9 mouse cellular contexts compared by ENCODE assay signal in genomic region chr3:103139047-103139446, GRCm38 (mm10). TPM values are rescaled to one million over a fixed set of nuclear protein-coding genes. Genes with fewer than 3 reads are reported as not detected.
DNase-seq lines count a peak whose midpoint lies in the region; ATAC-seq and TF ChIP-seq lines count a peak whose summit lies in the region.
"Had no signal": no experiment of that assay in that cellular context is flagged by ENCODE, and none has a peak within 500 bp of the region (broad histone marks: within the 10 kb centered on the region; RNA-seq: fewer than 3 reads in every experiment).

No protein-coding gene starts in this region.

- no peak overlapping the region for H3K9ac ChIP-seq in embryonic facial prominence, embryonic 11.5 days (replicated peaks; ENCODE audit: low read length)
- H3K9ac ChIP-seq in heart, postnatal 0 days (replicated peaks; ENCODE audit: low read depth, low read length): 0 out of 2 replicates have a peak overlapping the region, but pooled peaks have one; percentile 27
- no peak overlapping the region for H3K9ac ChIP-seq in midbrain, embryonic 11.5 days (ENCODE audit: low read length)

- no peak overlapping the region for H3K27ac ChIP-seq in embryonic facial prominence, embryonic 11.5 days (replicated peaks; ENCODE audit: low read depth, low read length)
- H3K27ac ChIP-seq in embryonic facial prominence, embryonic 10.5 days (replicated peaks): no peak overlapping the region
- peak overlapping the region; percentile 61 for H3K27ac ChIP-seq in heart, postnatal 0 days (ENCODE audit: low read depth)
- no peak overlapping the region for H3K27ac ChIP-seq in midbrain, embryonic 11.5 days (ENCODE audit: low read depth, low read length)

- TF ChIP-seq EP300 in heart, postnatal 0 days (IDR thresholded peaks at IDR 0.05; ENCODE audit: low read depth): no peak

- no peaks in the 10 kb centered on the region for H3K36me3 ChIP-seq in embryonic facial prominence, embryonic 11.5 days (replicated peaks; ENCODE audit: control insufficient read depth, insufficient read depth, low read depth, low read length)
- no peaks in the 10 kb centered on the region for H3K36me3 ChIP-seq in embryonic facial prominence, embryonic 10.5 days (replicated peaks)
- 0 out of 2 replicates have a peak, but pooled peaks cover 3% of the 10 kb centered on the region for H3K36me3 ChIP-seq in heart, postnatal 0 days (replicated peaks; ENCODE audit: control insufficient read depth, insufficient read depth, low read length)
- H3K36me3 ChIP-seq in midbrain, embryonic 11.5 days (ENCODE audit: control insufficient read depth, insufficient read depth, low read length): no peaks in the 10 kb centered on the region

- no peaks in the 10 kb centered on the region for H3K27me3 ChIP-seq in embryonic facial prominence, embryonic 11.5 days (ENCODE audit: control insufficient read depth, insufficient read depth, low read length)
- H3K27me3 ChIP-seq in embryonic facial prominence, embryonic 10.5 days (replicated peaks; ENCODE audit: low read depth, poor library complexity, severe bottlenecking): no peaks in the 10 kb centered on the region
- no peaks in the 10 kb centered on the region for H3K27me3 ChIP-seq in heart, postnatal 0 days (ENCODE audit: control insufficient read depth, insufficient read depth, low read length)
- no peaks in the 10 kb centered on the region for H3K27me3 ChIP-seq in midbrain, embryonic 11.5 days (ENCODE audit: control insufficient read depth, insufficient read depth, low read length)

- no peaks in the 10 kb centered on the region for H3K9me3 ChIP-seq in embryonic facial prominence, embryonic 11.5 days (replicated peaks; ENCODE audit: control insufficient read depth, low read length)
- H3K9me3 ChIP-seq in embryonic facial prominence, embryonic 10.5 days: no peaks in the 10 kb centered on the region
- H3K9me3 ChIP-seq in heart, postnatal 0 days (replicated peaks; ENCODE audit: control insufficient read depth, low read length): no peaks in the 10 kb centered on the region
- H3K9me3 ChIP-seq in midbrain, embryonic 11.5 days (ENCODE audit: control insufficient read depth, low read length): no peaks in the 10 kb centered on the region

- intact Hi-C loops in left cerebral cortex, postnatal 25 days (cut with DNase I): no loop called here

- TF ChIP-seq CTCF in heart, postnatal 0 days (IDR thresholded peaks at IDR 0.05; ENCODE audit: low read depth): no peak

- DNase-seq in embryonic facial prominence, embryonic 11.5 days (ENCODE audit: low spot score): peak; percentile 17
- DNase-seq in embryonic facial prominence, embryonic 10.5 days (ENCODE audit: low spot score): no peak
- DNase-seq in heart, postnatal 0 days (ENCODE audit: low spot score): peak; percentile 57
- DNase-seq in kidney, postnatal 36 days: peak; percentile 33 to 49
- DNase-seq in lung, postnatal 36 days: peak; percentile 59
- no peak for DNase-seq in thymus, adult 18-20 months
- DNase-seq in left cerebral cortex, postnatal 25 days (ENCODE audit: low spot score in 2 of 2): no peak
- DNase-seq in midbrain, embryonic 11.5 days (ENCODE audit: low spot score, missing footprints): no peak
- DNase-seq: right cerebral cortex, postnatal 14 days had no signal

- no peak overlapping the region for H3K4me2 ChIP-seq in embryonic facial prominence, embryonic 11.5 days (ENCODE audit: low read depth, low read length)
- H3K4me2 ChIP-seq in heart, postnatal 0 days (ENCODE audit: low read depth, low read length): peak overlapping the region; percentile 57
- H3K4me2 ChIP-seq in midbrain, embryonic 11.5 days: no peak overlapping the region

- no peaks in the 10 kb centered on the region for H3K4me1 ChIP-seq in embryonic facial prominence, embryonic 11.5 days (ENCODE audit: control insufficient read depth, insufficient read depth, low read length)
- no peaks in the 10 kb centered on the region for H3K4me1 ChIP-seq in embryonic facial prominence, embryonic 10.5 days
- H3K4me1 ChIP-seq in heart, postnatal 0 days (ENCODE audit: control insufficient read depth, insufficient read depth): peaks cover 8% of the 10 kb centered on the region; the same call in 1 of the 2 replicates
- no peaks in the 10 kb centered on the region for H3K4me1 ChIP-seq in midbrain, embryonic 11.5 days (ENCODE audit: control insufficient read depth, insufficient read depth, low read length)

- 77% methylated on average over 8 of the region's 8 CpGs for WGBS in embryonic facial prominence, embryonic 11.5 days
- WGBS in embryonic facial prominence, embryonic 10.5 days: 75% methylated on average over 8 of the region's 8 CpGs
- WGBS in heart, postnatal 0 days: 46% methylated on average over 8 of the region's 8 CpGs
- 83% methylated on average over 8 of the region's 8 CpGs for WGBS in midbrain, embryonic 11.5 days

- H3K4me3 ChIP-seq in embryonic facial prominence, embryonic 11.5 days (ENCODE audit: low read depth, low read length): no peak overlapping the region
- no peak overlapping the region for H3K4me3 ChIP-seq in embryonic facial prominence, embryonic 10.5 days
- H3K4me3 ChIP-seq in heart, postnatal 0 days (ENCODE audit: low read depth, low read length): no peak overlapping the region
- no peak overlapping the region for H3K4me3 ChIP-seq in midbrain, embryonic 11.5 days (ENCODE audit: low read depth, low read length)

- ATAC-seq in embryonic facial prominence, embryonic 11.5 days (replicated peaks; ENCODE audit: insufficient number of reproducible peaks, low FRiP score, low TSS enrichment, low read depth): no peak
- ATAC-seq in heart, postnatal 0 days (ENCODE audit: insufficient read depth, low read depth): peak; percentile 75
- no peak for ATAC-seq in midbrain, embryonic 11.5 days (ENCODE audit: low FRiP score)

RNA-seq across cellular contexts. Expression of gene Bcas2, which starts 32.4 kb away (rescaled TPM):
- 276 and 293 TPM in 2 replicates for polyA plus RNA-seq in embryonic facial prominence, embryonic 11.5 days (2014; fragmentation: Nextera tagmentation; extraction: Ambion mirVana)
- 230 and 243 TPM in 2 replicates for polyA plus RNA-seq in embryonic facial prominence, embryonic 10.5 days (2016; fragmentation: Nextera tagmentation; extraction: Ambion mirVana)
- 32.0 and 33.0 TPM in 2 replicates for total RNA-seq in heart, postnatal 0 days (2014; rRNA removed; ENCODE audit: low replicate concordance)
- 96.8 and 102 TPM in 2 replicates for polyA plus RNA-seq in heart, postnatal 0 days (2015; fragmentation: Nextera tagmentation; extraction: Ambion mirVana)
- total RNA-seq in left cerebral cortex, postnatal 25 days (2021): 10 to 100 TPM; 59.4 to 69.3 TPM
- 250 and 276 TPM in 2 replicates for polyA plus RNA-seq in midbrain, embryonic 11.5 days (2014; fragmentation: Nextera tagmentation; extraction: Ambion mirVana)

RNA-seq across cellular contexts. Expression of gene Dennd2c, which starts 36.6 kb away (rescaled TPM):
- 3.6 and 4.8 TPM in 2 replicates for polyA plus RNA-seq in embryonic facial prominence, embryonic 11.5 days (2014; fragmentation: Nextera tagmentation; extraction: Ambion mirVana)
- polyA plus RNA-seq in embryonic facial prominence, embryonic 10.5 days (2016; fragmentation: Nextera tagmentation; extraction: Ambion mirVana): 2.1 and 3.4 TPM in 2 replicates
- 3.9 and 4.0 TPM in 2 replicates for total RNA-seq in heart, postnatal 0 days (2014; rRNA removed; ENCODE audit: low replicate concordance)
- polyA plus RNA-seq in heart, postnatal 0 days (2015; fragmentation: Nextera tagmentation; extraction: Ambion mirVana): 1.6 and 1.7 TPM in 2 replicates
- under 1 TPM; 0.48 to 0.62 TPM for total RNA-seq in left cerebral cortex, postnatal 25 days (2021)
- 1.4 and 2.4 TPM in 2 replicates for polyA plus RNA-seq in midbrain, embryonic 11.5 days (2014; fragmentation: Nextera tagmentation; extraction: Ambion mirVana)

Comparison
In these comparisons a context has a peak if more than half of its experiments do, and no peak if none do; other contexts are left out.
1. DNase-seq: peak in embryonic facial prominence, embryonic 11.5 days (single experiment), heart, postnatal 0 days (single experiment), kidney, postnatal 36 days (2 of 2) and lung, postnatal 36 days (single experiment); none in embryonic facial prominence, embryonic 10.5 days (single experiment), thymus, adult 18-20 months (0 of 2), left cerebral cortex, postnatal 25 days (0 of 2) and midbrain, embryonic 11.5 days (single experiment).